Mouse (Mus musculus) layer of hippocampus, adult 18-20 months (tissue): ENCODE data around the gene Gkn3. TPM values are rescaled to one million over a fixed set of nuclear protein-coding genes. Genes with fewer than 3 reads are reported as not detected.

Experiments
- DNase-seq, 2 experiments: peaks; one replicate each; pipeline ENCODE4 v3.0.0; 2022; ENCODE audit warnings: low spot score in 2 of 2
- long read RNA-seq: library from polyadenylated mRNA; stranded (forward); transcript quantifications from one replicate; pipeline ENCODE4 v2.0.0, GENCODE M21; 2021
- total RNA-seq, 2 experiments: library from RNA; stranded (reverse); gene quantifications; 2 replicates each; pipeline ENCODE4 v1.2.3; 2021

Gkn3 gene
- total RNA-seq, result 1 to 10 TPM; 1.5 to 3.3 TPM
- long read RNA-seq, result 0 reads

DNA sequence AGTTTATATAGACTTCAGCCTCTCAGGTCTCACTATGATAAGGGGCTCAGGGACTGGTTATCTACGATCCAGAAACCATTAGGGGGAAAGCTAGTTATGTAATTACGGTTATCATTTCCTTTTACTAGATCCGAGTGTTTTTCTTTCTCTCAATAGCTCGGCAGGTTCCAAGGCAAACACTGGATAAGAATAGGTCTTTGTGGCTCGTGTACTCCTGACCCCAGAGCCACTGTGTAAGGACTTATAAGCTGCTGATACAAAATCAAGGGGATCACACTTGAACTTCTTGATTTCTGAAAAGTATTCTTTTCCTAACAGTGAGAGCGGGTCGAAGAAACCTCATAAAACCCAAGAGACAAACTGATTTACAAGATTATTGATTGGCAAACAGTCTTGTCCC is at the start of gene Gkn3:
Gkn3 (minus strand) TSS at position 59 of the 400 bp plus-strand sequence.
- no peak for DNase-seq

- no peak for DNase-seq
Observed at GRCm38 (mm10) chr6:87436745-87437144, 48.0 kb upstream of the Gkn3 start.

DNA sequence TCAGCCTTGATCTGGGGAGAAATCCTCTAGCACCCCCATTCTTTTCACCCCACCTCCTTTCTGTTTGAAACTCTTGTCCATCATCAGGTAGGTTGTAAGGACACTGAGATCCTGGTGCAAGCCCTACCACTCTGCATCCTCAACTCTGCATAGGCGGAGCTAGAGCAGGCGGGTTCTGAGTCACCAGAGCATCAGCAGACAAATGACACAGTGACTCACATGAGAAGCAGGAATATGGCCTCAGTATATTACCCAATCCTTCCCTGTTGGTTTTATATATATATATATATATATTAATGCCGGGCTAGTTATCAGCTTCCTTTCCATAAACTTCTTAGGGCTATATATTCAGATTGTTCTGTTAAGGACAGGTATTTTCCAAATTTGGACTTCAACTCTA is 47.1 kb upstream of the Gkn3 start:
- DNase-seq, result no peak

DNA sequence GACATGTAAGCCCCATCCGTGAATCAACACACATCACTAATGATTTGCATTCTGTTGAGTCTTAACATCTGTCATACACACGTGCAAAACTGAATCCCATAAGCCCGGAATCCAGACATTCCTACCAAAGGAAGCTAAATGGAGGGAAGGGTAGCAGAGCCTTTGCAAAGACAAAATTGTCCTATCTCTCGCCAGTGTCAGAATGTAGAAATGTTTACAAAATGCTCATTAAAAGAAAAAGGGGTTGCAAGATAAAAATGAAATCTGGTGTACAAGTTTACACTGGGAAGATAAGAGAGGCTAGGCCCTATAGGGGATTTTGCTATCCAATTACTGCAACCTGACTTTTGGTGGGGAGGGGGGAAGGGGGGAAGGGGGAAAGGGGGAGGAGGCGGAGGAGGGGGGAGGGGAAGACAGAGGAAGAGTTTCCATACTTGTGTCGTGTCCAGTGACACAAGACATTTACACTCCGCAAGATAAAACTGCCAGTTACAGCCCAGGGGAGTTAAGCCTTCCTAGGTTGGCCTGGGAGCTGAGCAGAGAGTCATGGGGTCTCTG is 39.8 kb upstream of the Gkn3 start, which contains the start of gene Bmp10:
Bmp10 (plus strand) TSS at position 508 of the 558 bp plus-strand sequence.
- no peak for DNase-seq

GRCm38 (mm10) chr6:87427616-87428015 is 38.9 kb upstream of the Gkn3 start:
- no peak for DNase-seq

DNA sequence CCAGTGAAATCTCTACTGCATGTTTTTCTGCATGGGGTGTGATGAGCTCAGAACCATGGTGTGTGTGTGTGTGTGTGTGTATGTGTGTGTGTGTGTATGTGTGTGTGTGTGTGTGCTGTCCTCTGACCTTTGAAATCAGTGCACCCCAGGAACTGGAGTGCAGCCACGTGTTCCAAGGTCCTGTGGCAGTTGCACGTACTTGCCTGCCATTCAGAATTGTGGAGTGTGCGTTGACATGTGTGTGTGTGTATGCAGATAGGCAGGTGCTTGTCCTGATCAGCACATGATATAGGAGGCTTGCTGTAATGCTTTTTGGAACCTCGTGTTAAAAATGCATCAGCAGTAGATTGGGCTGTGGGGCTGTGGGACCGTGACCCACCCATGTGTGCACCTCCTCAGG is 38.2 kb upstream of the Gkn3 start:
- DNase-seq, result no peak

- peak in 1 of 2 experiments; percentile 7 for DNase-seq
Observed at GRCm38 (mm10) chr6:87424037-87424816, 35.5 kb upstream of the Gkn3 start.

GRCm38 (mm10) chr6:87422304-87422703 is 33.6 kb upstream of the Gkn3 start:
- DNase-seq, result no peak

DNA sequence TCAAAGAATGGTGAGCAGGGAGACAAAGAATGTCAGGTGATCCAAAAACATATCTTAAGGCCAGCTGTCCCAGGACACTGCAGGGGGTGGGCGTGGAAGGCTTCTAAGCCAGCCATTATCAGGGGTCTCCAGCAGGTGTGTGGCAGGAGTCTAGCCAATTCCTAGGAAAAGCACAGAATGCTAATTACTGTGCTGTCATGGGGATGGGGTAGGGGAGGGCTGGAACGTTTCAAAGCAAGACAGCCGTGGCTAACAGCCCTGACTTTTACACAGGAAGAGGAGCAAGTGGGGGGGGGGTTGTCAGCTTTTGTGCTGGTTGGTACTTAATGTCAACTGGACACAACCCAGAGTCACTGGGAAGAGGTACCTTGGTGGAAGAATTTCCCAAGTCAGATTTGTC is 23.3 kb upstream of the Gkn3 start:
- DNase-seq, result no peak

- DNase-seq, result no peak
Observed at GRCm38 (mm10) chr6:87401456-87401855, 12.7 kb upstream of the Gkn3 start.

- DNase-seq, result no peak
Observed at GRCm38 (mm10) chr6:87399886-87400566, 11.3 kb upstream of the Gkn3 start.

DNA sequence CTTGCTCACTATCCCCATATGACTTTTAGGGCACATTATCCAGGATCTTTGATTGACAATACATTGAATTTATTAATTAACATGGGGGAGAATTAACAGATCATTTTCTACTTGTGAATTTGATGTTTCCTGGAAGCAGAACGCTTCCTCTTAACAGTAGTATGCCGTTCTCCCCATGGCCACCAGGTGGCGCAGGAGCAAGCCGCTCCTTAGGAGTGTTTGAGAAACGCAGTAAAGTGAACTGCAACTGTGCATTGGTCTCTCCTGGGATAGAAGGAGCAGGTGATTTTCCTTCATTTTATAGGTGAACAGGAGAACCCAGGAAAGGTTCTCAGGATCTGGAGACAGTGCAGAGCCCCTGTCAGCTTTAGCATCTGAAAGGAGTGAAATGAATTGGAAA is 10.4 kb upstream of the Gkn3 start:
- DNase-seq, result peak; percentile 31 to 76

GRCm38 (mm10) chr6:87394783-87395182 is 6.0 kb upstream of the Gkn3 start:
- DNase-seq, result no peak

DNA sequence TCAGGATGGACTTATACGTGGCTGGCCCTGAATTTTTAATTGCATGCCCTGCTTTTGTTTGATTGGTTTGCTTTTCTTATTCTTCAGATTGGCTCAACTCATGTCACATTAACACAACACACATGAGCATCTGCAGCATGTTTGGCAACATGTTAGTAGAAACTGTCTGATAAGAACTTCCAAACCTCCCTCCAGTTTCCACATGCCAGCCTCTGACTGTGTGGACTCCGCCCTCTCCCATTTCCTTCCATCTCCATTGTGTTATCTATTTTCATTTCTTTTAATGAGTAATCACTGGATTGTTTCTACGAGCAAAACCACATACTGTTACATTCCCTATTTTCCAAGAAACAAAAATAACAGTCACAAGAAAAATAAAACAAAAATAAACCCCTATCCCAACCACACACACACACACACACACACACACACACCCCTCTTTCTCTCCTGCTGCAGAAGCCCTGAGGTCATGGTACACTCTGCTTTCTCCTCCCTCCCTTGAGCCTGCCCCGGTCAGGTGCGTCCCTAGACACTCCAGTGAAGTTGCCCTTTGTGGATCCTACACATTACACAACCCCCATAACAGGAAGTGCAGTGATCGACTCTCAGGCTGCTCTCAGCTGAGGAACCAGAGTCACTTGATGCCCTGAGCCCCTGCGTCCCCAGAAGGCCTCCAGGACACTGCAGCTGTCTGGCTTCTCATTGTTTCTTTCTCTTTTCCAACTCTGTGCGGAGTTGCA is 4.9 kb upstream of the Gkn3 start:
- DNase-seq, result no peak

GRCm38 (mm10) chr6:87389455-87389989 is 787 bp upstream of the Gkn3 start:
- DNase-seq, result no peak

DNA sequence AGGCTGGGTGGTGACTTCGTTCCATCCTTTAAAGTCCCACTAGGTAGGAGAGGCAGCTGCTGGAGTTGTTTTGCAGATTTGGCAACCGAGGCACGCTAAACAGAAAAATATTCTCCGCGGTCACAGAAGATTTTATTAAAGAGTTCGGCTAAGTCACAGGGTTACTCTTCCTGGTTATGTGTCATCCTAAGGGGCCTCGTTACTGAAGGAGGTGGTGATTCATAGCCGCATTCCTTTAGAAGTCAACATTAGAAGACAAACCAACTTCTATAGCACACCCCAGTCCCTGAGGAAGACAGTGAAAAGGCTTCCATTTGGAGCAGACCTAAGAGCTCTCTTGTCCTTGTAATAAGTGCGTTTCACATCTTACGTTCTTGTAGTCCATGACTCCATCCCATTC is 2.1 kb downstream of the Gkn3 start:
- no peak for DNase-seq

DNA sequence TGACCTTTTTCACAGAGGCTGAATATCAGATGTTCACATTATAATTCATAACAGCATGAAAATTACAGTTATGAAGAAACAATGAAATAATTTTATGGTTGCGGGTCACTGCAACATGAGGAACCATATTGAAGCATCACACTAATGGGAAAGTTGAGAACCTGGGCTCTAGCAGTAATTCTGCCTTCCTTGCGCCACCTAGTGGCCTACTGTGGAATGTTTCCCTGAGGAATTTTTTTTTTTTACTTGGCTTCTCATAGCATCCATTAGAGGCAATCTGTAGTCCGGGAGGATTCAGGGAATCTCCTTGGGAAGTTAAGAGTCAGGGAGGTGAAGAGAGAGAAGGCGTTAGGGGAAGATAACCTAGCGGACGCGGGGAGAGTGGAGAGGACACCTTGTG is 2.5 kb downstream of the Gkn3 start:
- peak; percentile 40 to 87 for DNase-seq

DNA sequence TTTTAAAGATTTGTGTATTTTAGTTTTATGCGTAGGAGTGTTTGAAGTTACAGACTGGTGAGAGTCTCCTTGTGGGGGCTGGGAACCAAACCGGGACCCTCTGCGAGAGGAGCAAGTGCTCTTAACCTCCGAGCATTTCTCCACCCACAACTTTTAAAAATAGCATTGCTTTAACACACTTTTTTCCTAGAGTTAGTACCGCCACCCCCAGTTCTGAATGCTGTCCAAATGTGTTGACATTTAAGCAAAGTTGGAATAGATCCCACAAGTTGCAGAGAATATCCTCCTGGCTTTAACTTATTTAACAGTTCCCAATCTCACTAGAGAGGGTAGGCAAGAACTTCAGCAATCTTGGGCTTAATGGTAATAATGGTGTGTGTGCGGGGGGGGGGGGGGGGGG is 4.0 kb downstream of the Gkn3 start:
- DNase-seq, result peak in 1 of 2 experiments; percentile 36

- peak in 1 of 2 experiments; percentile 34 for DNase-seq
Observed at GRCm38 (mm10) chr6:87383926-87384691, 4.6 kb downstream of the Gkn3 start.

- no peak for DNase-seq
Observed at GRCm38 (mm10) chr6:87373057-87373456, 15.7 kb downstream of the Gkn3 start, which contains the start of gene Gkn2. Gene Gkn2 (plus strand): TSS chr6:87373357.
